Mouse (Mus musculus) left cerebral cortex, adult 18-20 months (tissue): ENCODE measurements around the gene Stfa2l1. TPM values are rescaled to one million over a fixed set of nuclear protein-coding genes. Genes with fewer than 3 reads are reported as not detected.
"Not testable (repeated sequence)": the region's sequence is repeated elsewhere in the genome, so short reads cannot be mapped to it uniquely, and the experiment has no call there.

Source experiments
- DNase-seq, 2 experiments: peaks; one replicate each; pipeline ENCODE4 v3.0.0; 2021 to 2022; ENCODE audit warnings: low spot score in 2 of 2, mixed read lengths in 1 of 2
- long read RNA-seq, 2 experiments: library from polyadenylated mRNA; stranded (forward); transcript quantifications; one replicate each; pipeline ENCODE4 v2.0.0; 2021
- total RNA-seq, 2 experiments: library from RNA; stranded (reverse); gene quantifications; 2 replicates each; pipeline ENCODE4 v1.2.3; 2021

Stfa2l1 gene
- total RNA-seq = not detected
- long read RNA-seq, experiment 1 = 0 reads
- long read RNA-seq, experiment 2 = 0 reads

GRCm38 (mm10) chr16:36156402-36156975 lies at the start of gene Stfa2l1:
TSS of gene Stfa2l1 (plus strand) at chr16:36156811.
- no peak for DNase-seq

- DNase-seq = not testable (repeated sequence)
Measured at GRCm38 (mm10) chr16:36111486-36111885, 45.1 kb upstream of the Stfa2l1 start.

- not testable (repeated sequence) for DNase-seq
Measured at GRCm38 (mm10) chr16:36115751-36116150, 40.9 kb upstream of the Stfa2l1 start.

- no peak for DNase-seq
Measured at GRCm38 (mm10) chr16:36128092-36128491, 28.5 kb upstream of the Stfa2l1 start.

DNA sequence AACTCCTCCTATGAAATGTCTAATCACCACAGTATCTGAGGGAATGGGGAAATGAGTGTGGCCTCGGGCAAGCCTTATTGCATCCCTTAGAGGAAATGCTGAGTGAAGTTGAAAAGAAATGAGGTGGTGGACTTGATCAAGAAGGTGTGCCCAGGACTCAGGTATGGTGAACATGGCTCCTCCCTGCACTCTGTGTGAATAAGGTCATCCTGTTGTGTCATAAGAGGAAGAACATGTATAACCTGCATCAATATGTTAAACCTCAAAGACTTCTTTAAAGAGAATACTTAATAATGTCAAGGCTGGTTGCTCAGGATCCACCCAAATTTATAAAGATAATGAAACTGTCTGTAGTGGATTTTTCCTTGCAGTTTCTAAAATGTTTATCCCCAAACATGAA lies 25.5 kb upstream of the Stfa2l1 start, which contains the start of gene Csta1:
Csta1 (minus strand) TSS at position 101 of the 400 bp plus-strand sequence.
- DNase-seq = no peak

- DNase-seq = no peak
Measured at GRCm38 (mm10) chr16:36138201-36138600, 18.4 kb upstream of the Stfa2l1 start.

GRCm38 (mm10) chr16:36167841-36168240 lies 11.2 kb downstream of the Stfa2l1 start:
- not testable (repeated sequence) for DNase-seq

DNA sequence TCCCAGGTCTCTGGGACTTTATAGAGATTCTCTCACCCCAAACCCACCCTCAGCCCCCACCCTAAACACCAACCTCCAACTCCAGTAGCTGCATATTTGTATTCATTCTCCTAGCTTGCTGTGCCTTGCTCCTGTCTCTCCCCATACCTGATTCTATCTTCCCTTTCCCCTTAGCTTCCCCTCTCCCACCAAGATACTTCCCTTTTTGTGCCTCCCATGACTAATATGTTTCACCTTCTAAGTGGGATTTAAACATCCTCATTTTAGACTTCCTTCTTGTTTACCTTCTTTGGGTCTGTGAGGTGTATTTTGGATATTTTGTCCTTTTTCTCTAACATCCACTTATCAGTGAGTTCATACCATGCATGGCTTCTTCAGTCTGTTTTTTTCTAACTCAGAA lies 19.5 kb downstream of the Stfa2l1 start:
- DNase-seq = no peak

DNA sequence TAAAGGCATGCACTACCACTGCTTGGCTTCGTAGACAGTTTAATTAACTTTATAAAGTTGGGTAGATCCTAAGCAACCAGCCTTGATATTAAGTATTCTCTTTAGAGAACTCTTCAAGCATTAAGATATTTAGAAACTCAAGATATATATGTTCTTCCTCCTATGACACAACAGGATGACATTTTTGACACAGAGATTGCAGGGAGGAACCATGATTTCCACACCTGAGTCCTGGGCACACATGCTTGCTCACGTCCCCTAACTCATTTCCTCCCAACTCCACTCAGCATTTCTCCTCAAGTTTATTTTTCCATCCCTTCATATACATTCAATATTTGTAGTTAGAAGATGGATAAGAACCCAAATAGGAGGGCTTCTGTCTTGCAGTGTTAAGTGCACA lies 23.3 kb downstream of the Stfa2l1 start:
- no peak for DNase-seq

DNA sequence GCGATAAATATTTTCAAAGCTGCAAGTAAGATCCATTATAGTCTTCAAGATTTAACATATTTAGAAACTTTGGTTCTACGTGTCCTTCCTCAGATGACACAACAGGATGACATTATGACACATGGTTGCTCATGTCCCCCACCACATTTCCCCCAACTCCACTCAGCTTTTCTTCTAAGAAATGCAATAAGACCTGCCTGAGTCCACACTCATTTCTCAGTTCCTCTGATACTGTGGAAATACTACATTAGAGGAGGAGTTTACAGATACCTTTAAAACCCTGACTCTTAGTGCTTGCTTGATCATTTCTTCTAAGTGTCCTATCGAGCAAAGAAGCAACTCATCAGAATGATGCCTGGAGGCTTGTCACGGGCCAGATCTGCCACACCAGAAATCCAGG lies 27.3 kb downstream of the Stfa2l1 start, which contains the start of gene Gm5483:
Gm5483 (plus strand) TSS at position 301 of the 400 bp plus-strand sequence.
- not testable (repeated sequence) for DNase-seq

DNA sequence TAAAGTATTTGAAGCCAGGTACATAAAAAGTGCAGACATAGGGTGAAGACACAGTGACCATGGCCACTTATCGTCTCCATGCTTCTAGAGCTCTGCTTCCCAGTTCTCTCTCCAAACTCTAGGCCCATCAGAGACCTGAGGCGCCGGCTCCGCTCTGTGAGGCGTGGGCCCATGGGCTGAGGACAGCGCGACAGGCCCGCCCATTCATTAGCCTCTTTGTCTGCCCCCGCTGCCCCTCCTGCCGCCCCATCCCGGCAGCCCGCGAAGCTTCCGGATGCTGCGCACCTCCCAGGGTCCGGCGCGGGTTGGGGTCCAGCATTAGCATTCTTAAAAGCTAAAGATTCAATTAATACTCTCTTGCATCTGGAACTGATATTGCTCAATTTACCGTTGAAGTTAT lies 42.6 kb downstream of the Stfa2l1 start:
- no peak for DNase-seq

- DNase-seq = no peak
Measured at GRCm38 (mm10) chr16:36203846-36204245, 47.2 kb downstream of the Stfa2l1 start.

GRCm38 (mm10) chr16:36205684-36206083 lies 49.1 kb downstream of the Stfa2l1 start:
- not testable (repeated sequence) for DNase-seq

DNA sequence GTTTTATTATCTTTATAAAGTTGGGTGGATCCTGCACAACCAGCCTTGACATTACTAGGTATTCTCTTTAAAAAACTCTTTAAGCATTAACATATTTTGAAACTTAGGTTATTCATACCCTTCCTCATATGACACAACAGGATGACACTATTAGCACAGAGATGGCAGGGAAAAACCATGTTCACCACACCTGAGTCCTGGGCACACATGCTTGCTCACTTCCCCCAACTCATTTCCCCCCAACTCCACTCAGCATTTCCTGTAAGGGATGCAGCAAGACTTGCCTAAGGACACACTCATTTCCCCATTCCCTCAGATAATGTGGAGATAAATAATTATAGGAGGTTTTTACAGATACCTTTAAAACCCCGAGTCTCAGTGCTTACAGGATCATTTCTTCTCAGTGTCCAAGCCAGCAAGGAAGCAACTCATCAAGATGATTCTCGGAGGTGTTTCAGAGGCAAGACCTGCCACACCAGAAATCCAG lies 53.4 kb downstream of the Stfa2l1 start, which contains the start of gene Gm5416:
Gm5416 (plus strand) TSS at position 437 of the 487 bp plus-strand sequence.
- DNase-seq = no peak

Other genes starting within 250 kb of the Stfa2l1 start
- 1 to 10 TPM; 2.3 to 3.4 TPM for gene Parp9, start 218.3 kb upstream of the Stfa2l1 start, total RNA-seq
- gene Dtx3l, start 217.7 kb upstream of the Stfa2l1 start, total RNA-seq = 1 to 10 TPM; 4.0 to 5.6 TPM
- gene Kpna1, start 178.1 kb upstream of the Stfa2l1 start, total RNA-seq = 100 to 1,000 TPM; 148 to 152 TPM
- gene Wdr5b, start 115.6 kb upstream of the Stfa2l1 start, total RNA-seq = 1 to 10 TPM; 3.4 to 4.8 TPM
- gene Fam162a, start 85.2 kb upstream of the Stfa2l1 start, total RNA-seq = 10 to 100 TPM; 59.5 to 62.8 TPM
- 10 to 100 TPM; 13.6 to 15.8 TPM for gene Ccdc58, start 85.1 kb upstream of the Stfa2l1 start, total RNA-seq
- not detected for gene Csta1, start 25.6 kb upstream of the Stfa2l1 start, total RNA-seq
- not detected for gene Gm5483, start 27.4 kb downstream of the Stfa2l1 start, total RNA-seq
- not detected for gene Gm5416, start 53.6 kb downstream of the Stfa2l1 start, total RNA-seq
- gene 2010005H15Rik, start 64.7 kb downstream of the Stfa2l1 start, total RNA-seq = not detected
- not detected for gene Stfa1, start 120.1 kb downstream of the Stfa2l1 start, total RNA-seq
- gene BC117090, start 177.5 kb downstream of the Stfa2l1 start, total RNA-seq = not detected
- not detected for gene BC100530, start 210.9 kb downstream of the Stfa2l1 start, total RNA-seq